Mouse (Mus musculus) urinary bladder, postnatal 0 days (tissue): ENCODE measurements around the gene 1700080E11Rik. TPM values are rescaled to one million over a fixed set of nuclear protein-coding genes. Genes with fewer than 3 reads are reported as not detected.

ENCODE experiments used
- polyA plus RNA-seq: library from polyadenylated mRNA; unstranded; fragments of >200 nt; fragmentation: Nextera tagmentation; extraction: Ambion mirVana; gene quantifications from 2 replicates; pipeline ENCODE4 v1.2.1, GENCODE M21; 2015

Gene 1700080E11Rik
- polyA plus RNA-seq = not detected in 2 replicates

GRCm38 (mm10) chr9:105144992-105145391 is at the start of gene 1700080E11Rik:
TSS of gene 1700080E11Rik (minus strand) at chr9:105145092.

GRCm38 (mm10) chr9:105131253-105132001 is 13.5 kb downstream of the 1700080E11Rik start, which contains the start of gene Nudt16:
TSS of gene Nudt16 (minus strand) at chr9:105131824.

Other genes starting within 250 kb of the 1700080E11Rik start
- 71.6 and 84.3 TPM in 2 replicates for gene Mrpl3, start 91.9 kb downstream of the 1700080E11Rik start, polyA plus RNA-seq
- gene Nudt16, start 13.3 kb downstream of the 1700080E11Rik start, polyA plus RNA-seq = 18.9 and 21.4 TPM in 2 replicates